Mouse (Mus musculus) layer of hippocampus, adult 9-11 months (tissue): Measurements from ENCODE around the gene Olfr1496.
"Not testable (repeated sequence)": the region's sequence is repeated elsewhere in the genome, so short reads cannot be mapped to it uniquely, and the experiment has no call there.

Source experiments
- DNase-seq: peaks from one replicate; pipeline ENCODE4 v3.0.0; 2022

The Olfr1496 gene

DNA sequence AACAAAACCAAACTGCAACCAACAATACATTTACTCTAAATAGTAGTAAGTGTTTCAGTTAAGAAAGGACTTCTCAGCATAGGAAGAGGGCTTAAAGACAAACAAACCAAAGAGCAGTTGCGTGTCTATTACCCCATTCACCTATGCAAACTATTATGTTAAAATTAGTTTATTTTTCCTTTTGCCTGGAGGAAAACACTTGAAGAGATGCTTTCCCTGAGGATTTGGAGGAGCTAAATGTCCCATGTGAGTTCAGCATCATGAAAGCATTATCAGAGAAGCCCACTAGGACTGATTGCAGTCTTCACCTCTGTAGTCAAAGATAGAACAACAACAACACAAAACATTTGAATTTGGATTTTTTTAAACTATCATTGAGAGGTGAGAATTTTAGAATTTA, at the start of gene Olfr1496:
Gene Olfr1496, plus strand, starts transcription at position 301 of the 400 bp plus-strand sequence.
- no peak for DNase-seq

DNA sequence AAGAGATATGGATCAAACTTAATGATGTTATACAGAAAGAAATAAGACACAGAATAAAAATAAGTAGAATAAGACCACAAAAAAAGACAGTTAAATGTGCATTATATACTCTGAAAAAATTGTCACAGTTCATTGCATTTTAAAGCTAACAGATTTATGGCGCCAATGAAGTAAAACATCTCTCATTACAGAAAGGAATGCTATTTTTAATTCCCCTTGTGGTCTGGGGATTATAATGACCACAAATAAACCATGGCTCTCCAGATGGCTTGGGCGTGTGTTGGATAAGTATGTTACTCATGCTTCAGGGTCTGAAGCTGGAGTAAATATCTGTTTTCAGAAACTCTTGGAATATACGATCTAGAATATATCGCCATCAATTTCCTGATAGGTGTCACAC, 38.2 kb upstream of the Olfr1496 start, which contains the start of gene Olfr1494:
Gene Olfr1494, plus strand, starts transcription at position 301 of the 400 bp plus-strand sequence.
- no peak for DNase-seq

DNA sequence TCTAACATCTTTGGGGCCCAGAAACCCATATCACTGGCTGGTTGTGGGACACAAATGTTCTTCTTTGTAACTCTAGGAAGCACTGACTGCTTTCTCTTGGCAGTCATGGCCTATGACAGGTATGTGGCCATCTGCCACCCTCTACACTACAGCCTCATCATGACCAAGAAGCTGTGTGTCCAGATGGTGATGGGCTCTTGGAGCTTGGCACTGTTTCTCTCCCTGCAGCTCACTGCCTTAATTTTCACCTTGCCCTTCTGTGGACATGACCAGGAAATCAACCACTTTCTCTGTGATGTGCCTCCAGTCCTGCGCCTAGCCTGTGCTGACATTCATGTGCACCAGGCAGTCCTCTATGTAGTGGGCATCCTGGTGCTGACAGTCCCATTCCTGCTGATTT, 28.3 kb upstream of the Olfr1496 start:
- no peak for DNase-seq

DNA sequence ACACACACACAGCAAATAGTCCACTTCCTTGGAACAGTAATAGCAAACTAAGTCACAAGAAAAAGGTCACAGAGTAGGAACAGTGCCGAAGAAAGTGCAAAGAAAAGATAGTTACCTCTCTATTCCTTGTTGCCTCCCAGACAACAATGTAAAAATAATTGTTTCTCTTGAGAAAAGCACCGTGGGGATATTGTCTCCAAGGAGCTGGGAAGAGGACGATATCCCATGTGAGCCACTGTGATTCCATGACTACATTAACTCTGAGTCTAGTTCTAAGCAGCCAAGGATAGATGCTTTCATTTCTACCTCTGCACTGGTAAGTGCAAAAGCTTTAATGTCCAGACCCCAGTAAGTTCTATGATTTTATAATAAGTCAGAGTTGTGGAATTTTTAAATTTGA, 13.4 kb upstream of the Olfr1496 start, which contains the start of gene Olfr1495:
Gene Olfr1495, plus strand, starts transcription at position 301 of the 400 bp plus-strand sequence.
- DNase-seq: no peak

DNA sequence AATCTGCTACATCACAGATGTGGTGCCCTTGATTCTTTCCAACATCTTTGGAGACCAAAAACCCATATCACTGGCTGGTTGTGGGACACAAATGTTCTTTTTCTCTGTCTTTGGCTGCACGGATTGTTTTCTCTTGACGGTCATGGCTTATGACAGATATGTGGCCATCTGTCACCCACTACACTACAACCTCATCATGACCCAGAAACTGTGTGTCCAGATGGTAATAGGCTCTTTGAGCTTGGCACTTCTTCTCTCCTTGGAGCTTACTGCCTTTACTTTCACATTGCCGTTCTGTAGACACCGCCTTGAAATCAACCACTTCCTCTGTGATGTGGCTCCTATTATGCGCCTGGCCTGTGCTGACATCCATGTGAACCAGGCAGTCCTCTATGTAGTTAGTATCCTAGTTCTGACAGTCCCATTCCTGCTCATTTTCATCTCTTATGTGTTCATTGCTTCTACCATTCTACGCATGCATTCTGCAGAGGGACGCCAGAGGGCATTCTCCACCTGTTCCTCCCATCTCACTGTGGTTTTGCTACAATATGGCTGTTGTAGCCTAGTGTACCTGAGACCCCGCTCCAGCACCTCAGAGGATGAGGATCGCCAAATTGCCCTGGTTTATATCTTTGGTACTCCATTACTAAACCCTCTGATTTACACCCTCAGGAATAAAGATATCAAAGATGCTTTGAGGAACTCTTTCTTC, 9.0 kb upstream of the Olfr1496 start:
- DNase-seq: no peak

DNA sequence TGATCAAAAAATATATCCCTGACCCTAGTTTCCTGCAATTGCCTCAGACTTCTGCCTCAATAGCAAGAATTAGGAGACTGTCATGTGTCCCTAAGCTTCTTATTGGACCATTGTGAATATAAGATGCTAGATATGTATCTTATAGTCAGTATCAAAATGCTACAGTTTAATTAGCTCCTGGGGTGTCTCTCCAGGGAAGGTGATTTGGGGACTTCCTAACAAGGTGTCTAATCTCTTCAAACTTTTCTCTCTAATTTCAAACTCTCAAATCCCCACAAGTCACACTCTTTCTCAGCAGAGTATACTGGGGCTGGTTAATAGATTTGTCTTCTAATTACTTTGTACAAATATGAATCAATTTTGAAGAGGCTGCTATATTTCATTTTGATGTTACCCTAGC, 20.4 kb downstream of the Olfr1496 start, which contains the start of gene Olfr1497:
Gene Olfr1497, minus strand, starts transcription at position 101 of the 400 bp plus-strand sequence.
- no peak for DNase-seq

DNA sequence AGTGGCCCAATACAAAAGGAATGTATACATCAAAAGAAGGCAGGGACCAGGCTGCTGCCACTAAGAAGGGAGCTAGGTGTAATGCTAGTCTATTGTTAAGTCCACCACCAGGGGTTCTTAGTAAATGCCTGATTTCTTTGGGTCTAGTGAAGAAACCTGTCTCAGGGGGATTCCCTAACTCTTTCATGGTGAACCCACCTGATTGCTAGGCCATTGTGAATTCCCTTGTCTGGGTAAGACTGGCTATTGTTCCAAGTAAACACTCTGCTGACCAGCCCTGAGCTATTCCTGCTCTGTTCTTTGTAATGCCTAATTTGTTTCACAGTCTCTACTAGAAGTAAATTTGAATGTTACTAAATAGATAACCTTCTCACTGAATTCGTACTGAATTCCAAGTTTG, 27.8 kb downstream of the Olfr1496 start:
- DNase-seq: not testable (repeated sequence)

DNA sequence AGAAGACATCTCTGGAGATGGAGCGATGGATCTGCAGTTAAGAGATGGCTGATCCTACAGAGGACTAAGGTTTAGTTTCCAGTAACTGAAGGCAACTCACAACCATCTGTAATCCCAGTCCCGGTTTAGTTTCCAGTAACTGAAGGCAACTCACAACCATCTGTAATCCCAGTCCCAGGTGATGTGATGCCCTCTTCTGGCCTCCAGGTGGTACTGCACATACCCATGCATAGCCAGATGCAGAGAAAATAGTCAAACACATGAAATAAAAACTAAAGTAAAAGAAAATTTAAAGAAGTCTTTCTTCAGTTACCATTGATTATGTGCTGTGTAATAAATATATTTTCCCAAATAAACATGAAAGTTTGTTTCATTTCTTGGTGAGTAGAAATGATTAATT, 35.1 kb downstream of the Olfr1496 start:
- DNase-seq: no peak

DNA sequence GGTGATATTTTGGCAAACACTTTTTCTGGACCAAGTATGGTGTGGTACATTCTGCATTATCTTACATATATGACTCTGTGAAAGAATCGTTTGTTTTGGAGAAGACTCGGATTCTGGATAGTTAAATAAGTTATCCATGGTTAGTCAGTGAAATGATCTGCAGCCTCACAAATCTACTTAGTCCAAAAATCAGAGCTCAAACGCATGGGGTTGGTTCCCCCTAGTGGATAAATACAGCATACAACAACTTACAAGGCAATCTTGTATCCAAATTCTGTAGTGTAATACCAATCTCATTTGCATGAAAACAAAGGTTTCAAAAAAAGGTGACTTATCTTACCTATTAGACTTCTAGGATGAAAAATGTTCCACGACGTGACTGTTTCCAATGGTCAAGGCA, 41.1 kb downstream of the Olfr1496 start:
- DNase-seq: no peak

DNA sequence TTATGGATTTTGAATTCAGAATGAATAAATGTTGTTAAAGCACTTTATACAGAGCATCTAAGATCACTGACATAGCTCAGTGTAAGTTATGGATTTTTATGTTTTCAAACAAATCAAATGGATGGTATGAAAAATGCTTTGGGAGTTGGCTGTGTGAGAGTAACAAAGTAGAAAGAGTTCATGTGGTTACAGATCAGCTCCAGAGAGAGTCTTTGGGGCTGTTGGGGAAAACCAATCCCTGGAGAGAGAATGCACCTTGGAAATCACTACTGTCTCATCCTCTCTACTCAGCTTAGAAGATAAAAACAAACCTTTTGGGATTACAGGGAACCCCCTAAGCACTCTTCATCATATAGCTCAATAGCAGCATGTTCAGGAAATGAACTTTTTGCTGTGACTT, 41.7 kb downstream of the Olfr1496 start, which contains the start of gene Olfr1499:
Gene Olfr1499, minus strand, starts transcription at position 101 of the 400 bp plus-strand sequence.
- no peak for DNase-seq

DNA sequence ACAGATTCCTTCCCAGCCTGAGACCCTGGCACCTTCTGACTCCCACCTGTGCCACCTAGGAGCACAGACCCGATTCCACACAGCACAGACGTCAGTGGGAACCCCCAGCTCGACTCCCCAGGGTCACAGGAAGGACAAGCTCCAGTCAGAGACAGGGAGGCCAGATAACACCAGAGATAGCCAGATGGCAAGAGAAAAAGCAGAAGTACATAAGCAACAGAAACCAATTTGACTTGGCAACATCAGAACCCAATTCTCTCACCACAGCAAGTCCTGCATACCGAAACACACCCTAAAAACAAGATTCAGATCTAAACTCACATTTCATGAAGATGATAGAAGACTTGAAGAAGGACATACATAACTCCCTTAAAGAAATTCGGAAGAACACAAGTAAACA, 43.2 kb downstream of the Olfr1496 start:
- DNase-seq: no peak

DNA sequence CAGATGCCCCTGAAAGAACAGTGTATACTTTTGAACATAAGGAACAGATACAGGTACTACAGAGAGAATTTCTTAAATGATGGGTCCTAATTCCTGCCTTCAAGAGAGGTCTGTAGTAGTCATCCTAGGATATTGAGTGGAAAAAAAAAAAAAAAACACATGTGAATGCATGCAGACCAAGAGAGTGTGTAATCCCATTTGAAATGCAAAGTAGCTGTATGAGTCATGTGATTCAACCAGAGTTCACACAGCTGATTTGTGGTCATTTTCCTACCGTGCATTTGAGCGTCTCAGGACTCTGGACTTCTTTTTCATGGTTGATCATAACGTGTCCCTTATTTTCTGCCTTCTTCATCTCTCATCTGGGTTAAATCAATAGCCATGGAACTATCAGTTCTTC, 50.8 kb downstream of the Olfr1496 start:
- DNase-seq: no peak

DNA sequence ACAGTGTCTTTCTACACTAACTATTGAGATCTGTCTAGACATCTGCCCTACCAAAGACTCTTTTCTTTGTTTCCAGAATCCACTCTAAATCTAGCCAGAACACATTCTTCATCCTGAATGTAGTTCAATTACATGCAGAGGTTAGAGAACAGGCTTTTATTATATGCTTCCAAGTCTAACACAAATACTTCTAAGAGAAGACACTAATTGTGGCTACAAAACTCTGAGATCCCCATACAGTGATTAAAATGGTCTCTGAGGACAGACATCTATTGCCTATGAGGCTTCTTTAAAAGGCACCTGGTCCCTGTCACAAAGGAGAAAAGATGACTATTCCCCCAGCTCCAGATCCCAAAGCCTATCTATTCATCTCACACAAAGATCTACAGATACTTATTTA, 52.7 kb downstream of the Olfr1496 start, which contains the start of gene Olfr1500:
Gene Olfr1500, minus strand, starts transcription at position 101 of the 400 bp plus-strand sequence.
- no peak for DNase-seq
